Mouse (Mus musculus) small intestine, adult 2 months (tissue): ENCODE measurements around the gene Pla2g2c. TPM values are rescaled to one million over a fixed set of nuclear protein-coding genes. Genes with fewer than 3 reads are reported as not detected.

Experiments
- H3K27ac ChIP-seq: fragments of 200-500 bp; 2 replicates; pipeline ENCODE4 v1.5.1; 2012; ENCODE audit warnings: low read depth, low read length, control low read depth, inconsistent platforms; ENCODE audit not compliant: insufficient read depth
- H3K27me3 ChIP-seq: fragments of 200-500 bp; 2 replicates; pipeline ENCODE4 v1.6.1; 2012; ENCODE audit warnings: mild to moderate bottlenecking, moderate library complexity, low read length, inconsistent platforms; ENCODE audit not compliant: control insufficient read depth, insufficient read depth
- H3K36me3 ChIP-seq: fragments of 200-500 bp; 2 replicates; pipeline ENCODE4 v1.6.1; 2012; ENCODE audit warnings: mild to moderate bottlenecking, low read length, control low read depth, inconsistent platforms; ENCODE audit not compliant: control insufficient read depth, insufficient read depth
- H3K4me1 ChIP-seq: fragments of 200-500 bp; 2 replicates; pipeline ENCODE4 v1.6.1; 2012; ENCODE audit warnings: low read length, inconsistent platforms, mixed read lengths; ENCODE audit not compliant: control insufficient read depth, insufficient read depth, insufficient read length
- H3K4me3 ChIP-seq: fragments of 200-500 bp; 2 replicates; pipeline ENCODE4 v1.5.1; 2012; ENCODE audit warnings: low read depth, mild to moderate bottlenecking, control low read depth, inconsistent platforms, low read length, moderate library complexity
- CTCF ChIP-seq: fragments of 200-500 bp; IDR thresholded peaks from 2 replicates; pipeline ENCODE4 v1.5.1; 2012; ENCODE audit warnings: low read depth, mild to moderate bottlenecking, control low read depth, inconsistent platforms, low read length, moderate library complexity, mixed read lengths; ENCODE audit not compliant: insufficient replicate concordance, insufficient read length; ENCODE audit errors: extremely low read depth
- POLR2A ChIP-seq: fragments of 200-500 bp; IDR thresholded peaks from 2 replicates; pipeline ENCODE4 v1.6.1; 2012; ENCODE audit warnings: low read depth, mild to moderate bottlenecking, control low read depth, inconsistent platforms, low read length, moderate library complexity
- WGBS: fragments of 180-500 bp; shearing (Covaris S2); methylation state at CpG from one replicate; pipeline ENCODE4 v1.1.7; 2018; 5-methylcytosine and 5-hydroxymethylcytosine counted together
- polyA plus RNA-seq: library from polyadenylated mRNA; depleted of rRNA; stranded (reverse); fragments of >200 nt; gene quantifications from 2 replicates; pipeline ENCODE4 v1.2.3, GENCODE M21; 2012

Gene Pla2g2c
- polyA plus RNA-seq, 1 experiment = 0.24 TPM

GRCm38 (mm10) chr4:138729018-138729703, 4.6 kb downstream of the Pla2g2c start:
- Histone ChIP-seq H3K4me1 (peaks cover 10% of the 10 kb centered on the region), H3K27ac (no peak overlapping the region), H3K36me3 (no peaks in the 10 kb centered on the region), H3K4me3 (no peak overlapping the region), H3K27me3 (no peaks in the 10 kb centered on the region)
- TF ChIP-seq CTCF (no peak), POLR2A (no peak)
- WGBS = 62% methylated on average over 9 of the region's 9 CpGs

GRCm38 (mm10) chr4:138734105-138734504, 9.5 kb downstream of the Pla2g2c start:
- Histone ChIP-seq H3K36me3 (no peaks in the 10 kb centered on the region), H3K27ac (no peak overlapping the region), H3K27me3 (no peaks in the 10 kb centered on the region), H3K4me3 (no peak overlapping the region), H3K4me1 (peaks cover 16% of the 10 kb centered on the region)
- no peak for TF ChIP-seq CTCF
- no peak for TF ChIP-seq POLR2A
- WGBS = 42% methylated on average over 7 of the region's 7 CpGs

- Histone ChIP-seq H3K27me3 (no peaks in the 10 kb centered on the region), H3K36me3 (no peaks in the 10 kb centered on the region), H3K27ac (no peak overlapping the region), H3K4me1 (peaks cover 16% of the 10 kb centered on the region), H3K4me3 (no peak overlapping the region)
- TF ChIP-seq POLR2A (no peak), CTCF (no peak)
- WGBS = 96% methylated on average over 4 of the region's 4 CpGs
Measured at GRCm38 (mm10) chr4:138734863-138735262, 10.3 kb downstream of the Pla2g2c start.

GRCm38 (mm10) chr4:138737031-138737430, 12.4 kb downstream of the Pla2g2c start, which contains the start of gene Ubxn10:
Gene Ubxn10 (minus strand): TSS chr4:138737167.
- peak within 1 kb of the TSS; percentile 69 for H3K27ac ChIP-seq
- no peak for TF ChIP-seq POLR2A
- TF ChIP-seq CTCF = no peak
- H3K4me3 ChIP-seq = no peak within 1 kb of the TSS
- WGBS = 21% methylated on average over 7 of the region's 7 CpGs
- peaks cover 16% of the 10 kb centered on the region for H3K4me1 ChIP-seq
- H3K27me3 ChIP-seq = no peaks in the 10 kb centered on the region
- no peaks in the 10 kb centered on the region for H3K36me3 ChIP-seq

GRCm38 (mm10) chr4:138739136-138739851, 14.7 kb downstream of the Pla2g2c start:
- Histone ChIP-seq H3K4me3 (no peak overlapping the region), H3K27me3 (no peaks in the 10 kb centered on the region), H3K27ac (no peak overlapping the region), H3K4me1 (peaks cover 15% of the 10 kb centered on the region), H3K36me3 (no peaks in the 10 kb centered on the region)
- 53% methylated on average over 7 of the region's 7 CpGs for WGBS
- no peak for TF ChIP-seq POLR2A
- TF ChIP-seq CTCF = no peak

GRCm38 (mm10) chr4:138745884-138746283, 21.3 kb downstream of the Pla2g2c start:
- Histone ChIP-seq H3K27me3 (no peaks in the 10 kb centered on the region), H3K36me3 (no peaks in the 10 kb centered on the region), H3K27ac (no peak overlapping the region), H3K4me1 (peaks cover 7% of the 10 kb centered on the region), H3K4me3 (no peak overlapping the region)
- WGBS = 75% methylated on average over 4 of the region's 4 CpGs
- TF ChIP-seq CTCF (no peak), POLR2A (no peak)

- 63% methylated on average over 9 of the region's 9 CpGs for WGBS
- H3K4me1 ChIP-seq = peaks cover 7% of the 10 kb centered on the region
- no peak overlapping the region for H3K27ac ChIP-seq
- H3K27me3 ChIP-seq = no peaks in the 10 kb centered on the region
- H3K36me3 ChIP-seq = no peaks in the 10 kb centered on the region
- H3K4me3 ChIP-seq = no peak overlapping the region
- no peak for TF ChIP-seq POLR2A
- TF ChIP-seq CTCF = no peak
Measured at GRCm38 (mm10) chr4:138746866-138747265, 22.3 kb downstream of the Pla2g2c start.
